Mouse (Mus musculus) liver, postnatal 0 days (tissue): Measurements from ENCODE around the gene Gsto1.

Experiments
- CTCF ChIP-seq: sonication (generic); IDR thresholded peaks from 2 replicates; pipeline ENCODE4 v1.5.1; 2016; ENCODE audit warnings: antibody characterized with exemption, low read depth
- EP300 ChIP-seq: IDR thresholded peaks from 2 replicates; pipeline ENCODE4 v1.6.1; 2016; ENCODE audit warnings: antibody characterized with exemption, low read depth, mild to moderate bottlenecking

GRCm38 (mm10) chr19:47884296-47885085 is 29.7 kb downstream of the Gsto1 start:
- no peak for TF ChIP-seq CTCF
- no peak for TF ChIP-seq EP300
